Mouse (Mus musculus): ENCODE data around the gene Cpt1c. TPM values are rescaled to one million over a fixed set of nuclear protein-coding genes. Genes with fewer than 3 reads are reported as not detected.
"Not testable (repeated sequence)": the region's sequence is repeated elsewhere in the genome, so short reads cannot be mapped to it uniquely, and the experiment has no call there.

Gene Cpt1c
- polyA plus RNA-seq (2012; rRNA removed), result 154 and 164 TPM in 2 replicates

DNA sequence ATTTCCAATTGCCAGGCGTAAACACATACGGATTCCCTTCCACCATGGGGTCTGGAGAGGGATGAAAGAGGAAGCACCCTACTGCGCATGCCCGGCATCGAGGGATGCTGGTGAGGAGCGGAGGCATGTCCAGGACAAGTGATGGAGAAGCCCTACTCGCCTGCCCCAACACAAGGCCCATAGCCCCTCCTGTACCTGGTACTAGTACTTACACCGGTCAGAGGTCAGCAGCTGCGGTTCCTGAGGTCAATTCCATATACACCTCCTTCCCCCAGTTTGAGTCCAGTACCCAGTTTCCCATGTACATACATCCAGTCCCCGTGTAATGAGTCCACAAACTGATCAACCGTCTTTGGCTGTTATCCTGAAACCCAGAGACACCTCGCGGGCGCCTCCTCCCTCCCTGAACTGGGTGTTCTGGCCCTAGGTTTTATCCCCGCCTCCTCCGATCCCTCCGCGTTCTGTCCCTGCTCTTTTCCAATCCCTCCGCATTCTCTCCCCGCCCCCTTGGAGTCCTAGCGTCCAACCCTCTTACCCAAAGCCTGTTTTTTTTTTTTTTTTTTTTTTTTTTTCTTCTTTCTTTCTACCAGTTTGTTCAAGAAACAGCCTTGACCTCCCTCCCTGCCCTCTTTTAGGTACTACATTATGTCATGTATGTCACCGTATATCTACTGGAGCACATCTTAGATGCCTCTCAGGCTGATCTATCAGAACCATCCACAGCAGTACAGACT, at the start of gene Cpt1c:
Gene Cpt1c, minus strand, starts transcription at position 469 of the 734 bp plus-strand sequence.
- TF ChIP-seq POLR2A (IDR thresholded peaks at IDR 0.05; ENCODE audit: extremely low read depth, insufficient read depth, low read length) (peak; percentile 94), CTCF (IDR thresholded peaks at IDR 0.05; ENCODE audit: extremely low read depth, insufficient read depth, low read length) (no peak)
- H3K4me1 ChIP-seq (ENCODE audit: control insufficient read depth, insufficient read depth, low read length), result peaks cover 5% of the 10 kb centered on the region

DNA sequence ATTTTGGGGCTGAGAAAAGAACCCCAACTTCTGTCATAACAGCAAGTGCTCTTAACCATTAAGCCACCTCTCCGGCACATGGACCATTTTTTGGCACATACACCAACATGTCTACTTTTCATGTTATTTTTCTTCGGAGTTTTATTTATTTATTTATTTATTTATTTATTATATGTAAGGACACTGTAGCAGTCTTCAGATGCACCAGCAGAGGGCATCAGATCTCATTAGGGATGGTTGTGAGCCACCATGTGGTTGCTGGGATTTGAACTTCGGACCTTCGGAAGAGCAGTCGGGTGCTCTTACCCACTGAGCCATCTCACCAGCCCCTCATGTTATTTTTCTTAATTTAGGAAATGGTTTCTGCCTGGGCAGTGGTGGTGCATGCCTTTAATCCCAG, 49.1 kb upstream of the Cpt1c start:
- H3K4me3 ChIP-seq (ENCODE audit: insufficient read depth, low read length); H3K4me1 ChIP-seq (ENCODE audit: control insufficient read depth, insufficient read depth, low read length); H3K27ac ChIP-seq (ENCODE audit: insufficient read depth, low read length): not testable (repeated sequence)

More for the DNA sequence above, at the start of gene Cpt1c:
- H3K4me3 ChIP-seq (ENCODE audit: insufficient read depth, low read length), result peak within 1 kb of the TSS; percentile 68
- peak within 1 kb of the TSS; percentile 91 for H3K27ac ChIP-seq (ENCODE audit: insufficient read depth, low read length)

DNA sequence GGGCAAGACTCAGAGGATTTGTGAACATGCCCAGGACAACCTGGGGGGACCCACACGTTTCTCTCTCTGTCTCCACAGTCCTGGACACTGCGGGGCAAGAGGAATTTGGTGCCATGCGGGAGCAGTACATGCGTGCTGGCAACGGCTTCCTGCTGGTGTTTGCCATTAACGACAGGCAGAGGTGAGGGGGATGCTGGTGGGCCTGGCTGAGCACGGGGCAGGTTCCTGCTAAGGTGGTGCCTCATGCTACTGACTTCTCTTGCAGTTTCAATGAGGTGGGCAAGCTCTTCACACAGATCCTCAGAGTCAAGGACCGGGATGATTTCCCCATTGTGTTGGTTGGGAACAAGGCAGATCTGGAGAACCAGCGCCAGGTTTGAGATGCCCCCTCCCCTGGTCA, 45.6 kb upstream of the Cpt1c start:
- Histone ChIP-seq H3K4me3 (ENCODE audit: insufficient read depth, low read length) (no peak overlapping the region), H3K27ac (ENCODE audit: insufficient read depth, low read length) (no peak overlapping the region), H3K4me1 (ENCODE audit: control insufficient read depth, insufficient read depth, low read length) (no peaks in the 10 kb centered on the region)
- TF ChIP-seq CTCF (IDR thresholded peaks at IDR 0.05; ENCODE audit: extremely low read depth, insufficient read depth, low read length), result no peak
- no peak for TF ChIP-seq POLR2A (IDR thresholded peaks at IDR 0.05; ENCODE audit: extremely low read depth, insufficient read depth, low read length)

DNA sequence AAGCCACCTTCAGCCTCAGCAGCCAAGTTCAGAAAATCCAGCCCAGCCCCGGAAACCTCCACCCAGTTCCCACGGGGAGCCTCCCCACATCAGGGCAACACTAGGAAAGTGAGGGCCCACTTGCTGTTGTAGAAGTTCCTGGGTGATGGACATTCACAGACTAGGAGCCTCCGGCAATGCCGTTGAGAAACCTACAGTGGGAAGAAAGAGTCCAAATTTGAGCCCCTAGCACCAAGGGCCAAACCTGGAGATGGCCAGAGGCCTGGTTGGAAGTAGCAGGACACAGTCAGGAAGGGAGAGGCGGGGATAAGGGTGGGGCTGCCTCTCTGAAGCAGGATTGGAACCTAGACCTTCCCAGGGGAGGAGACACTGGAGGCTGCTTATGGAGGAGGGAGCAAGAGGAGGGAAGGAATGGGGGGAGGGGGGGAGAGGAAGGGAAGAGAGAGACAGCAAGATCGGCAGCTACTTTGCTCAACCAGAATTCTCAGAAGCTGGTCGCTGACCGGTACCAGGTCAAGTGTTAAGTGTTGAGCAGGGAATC, 44.5 kb upstream of the Cpt1c start:
- Histone ChIP-seq H3K4me3 (ENCODE audit: insufficient read depth, low read length) (peak overlapping the region; percentile 21), H3K4me1 (ENCODE audit: control insufficient read depth, insufficient read depth, low read length) (no peaks in the 10 kb centered on the region; the same call in 1 of the 2 replicates), H3K27ac (ENCODE audit: insufficient read depth, low read length) (peak overlapping the region; percentile 48; the same call in 1 of the 2 replicates)
- TF ChIP-seq POLR2A (IDR thresholded peaks at IDR 0.05; ENCODE audit: extremely low read depth, insufficient read depth, low read length), result 0 out of 2 replicates have a peak, but pooled peaks have one; percentile 31
- no peak for TF ChIP-seq CTCF (IDR thresholded peaks at IDR 0.05; ENCODE audit: extremely low read depth, insufficient read depth, low read length)

DNA sequence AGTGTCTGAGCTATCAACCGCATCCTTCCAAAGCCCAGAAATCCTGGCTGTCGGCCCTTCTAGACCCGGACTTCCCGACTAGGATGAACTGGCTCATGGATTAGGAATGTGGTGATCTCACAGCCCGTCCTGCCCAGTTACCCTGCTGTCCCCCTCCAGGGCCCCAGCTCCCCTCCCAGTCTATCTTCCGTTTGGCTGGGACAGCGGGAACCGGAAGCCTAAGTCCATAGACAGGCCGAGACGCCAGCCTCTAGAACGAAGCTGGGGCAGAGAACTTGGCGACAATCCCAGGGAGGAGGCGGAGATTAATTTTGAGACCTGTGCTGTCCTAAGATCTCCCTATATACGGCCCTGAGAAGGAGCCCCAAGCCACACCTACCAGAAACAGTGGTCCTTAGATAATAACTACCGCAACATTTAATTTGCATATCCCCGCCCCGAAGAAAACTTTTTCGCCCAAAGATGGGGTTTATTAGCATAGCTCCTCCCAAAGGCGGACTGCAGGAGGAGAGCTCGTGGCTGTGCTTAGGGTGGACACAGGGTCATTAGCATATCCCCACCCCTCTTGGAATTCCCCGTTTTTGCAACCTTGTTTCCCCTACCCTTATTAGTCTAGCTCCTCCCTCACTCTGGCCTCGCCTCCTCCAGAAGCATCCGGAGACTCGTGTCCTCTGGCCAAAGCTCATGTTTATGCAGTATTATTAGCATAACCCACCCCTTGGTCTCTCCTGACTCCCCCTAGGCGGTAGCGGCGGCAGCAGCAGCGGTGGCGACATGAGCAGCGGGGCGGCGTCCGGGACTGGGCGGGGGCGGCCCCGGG, 42.8 kb upstream of the Cpt1c start, which contains the start of gene Rras:
Gene Rras, plus strand, starts transcription at position 720 of the 820 bp plus-strand sequence.
- H3K4me3 ChIP-seq (ENCODE audit: insufficient read depth, low read length), result peak within 1 kb of the TSS; percentile 21
- peak; percentile 15; the same call in 1 of the 2 replicates for TF ChIP-seq POLR2A (IDR thresholded peaks at IDR 0.05; ENCODE audit: extremely low read depth, insufficient read depth, low read length)
- no peak for TF ChIP-seq CTCF (IDR thresholded peaks at IDR 0.05; ENCODE audit: extremely low read depth, insufficient read depth, low read length)
- H3K4me1 ChIP-seq (ENCODE audit: control insufficient read depth, insufficient read depth, low read length), result no peaks in the 10 kb centered on the region; the same call in 1 of the 2 replicates
- peak within 1 kb of the TSS; percentile 88 for H3K27ac ChIP-seq (ENCODE audit: insufficient read depth, low read length)

DNA sequence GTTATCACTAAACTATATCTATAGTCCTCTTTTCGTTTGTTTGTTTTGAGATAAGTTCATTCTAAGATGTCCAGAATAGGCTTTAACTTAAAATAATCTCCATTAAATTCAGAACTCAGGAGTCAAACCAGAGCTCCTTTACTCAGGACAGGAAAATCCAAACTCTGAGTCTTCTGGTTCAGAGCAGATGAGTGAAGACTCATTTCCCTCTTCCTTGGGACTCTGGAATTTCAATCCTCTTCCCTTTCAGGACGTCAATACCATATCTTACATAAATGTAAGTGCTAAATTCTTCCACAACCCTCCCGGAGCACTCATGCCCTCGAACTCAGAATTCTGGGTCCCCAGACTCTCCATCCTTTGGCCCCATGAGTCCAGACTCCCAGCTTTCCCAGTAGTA, 42.1 kb upstream of the Cpt1c start:
- TF ChIP-seq CTCF (IDR thresholded peaks at IDR 0.05; ENCODE audit: extremely low read depth, insufficient read depth, low read length) (no peak), POLR2A (IDR thresholded peaks at IDR 0.05; ENCODE audit: extremely low read depth, insufficient read depth, low read length) (no peak)
- Histone ChIP-seq H3K4me1 (ENCODE audit: control insufficient read depth, insufficient read depth, low read length) (no peaks in the 10 kb centered on the region; the same call in 1 of the 2 replicates), H3K4me3 (ENCODE audit: insufficient read depth, low read length) (peak overlapping the region; percentile 21), H3K27ac (ENCODE audit: insufficient read depth, low read length) (peak overlapping the region; percentile 88)

DNA sequence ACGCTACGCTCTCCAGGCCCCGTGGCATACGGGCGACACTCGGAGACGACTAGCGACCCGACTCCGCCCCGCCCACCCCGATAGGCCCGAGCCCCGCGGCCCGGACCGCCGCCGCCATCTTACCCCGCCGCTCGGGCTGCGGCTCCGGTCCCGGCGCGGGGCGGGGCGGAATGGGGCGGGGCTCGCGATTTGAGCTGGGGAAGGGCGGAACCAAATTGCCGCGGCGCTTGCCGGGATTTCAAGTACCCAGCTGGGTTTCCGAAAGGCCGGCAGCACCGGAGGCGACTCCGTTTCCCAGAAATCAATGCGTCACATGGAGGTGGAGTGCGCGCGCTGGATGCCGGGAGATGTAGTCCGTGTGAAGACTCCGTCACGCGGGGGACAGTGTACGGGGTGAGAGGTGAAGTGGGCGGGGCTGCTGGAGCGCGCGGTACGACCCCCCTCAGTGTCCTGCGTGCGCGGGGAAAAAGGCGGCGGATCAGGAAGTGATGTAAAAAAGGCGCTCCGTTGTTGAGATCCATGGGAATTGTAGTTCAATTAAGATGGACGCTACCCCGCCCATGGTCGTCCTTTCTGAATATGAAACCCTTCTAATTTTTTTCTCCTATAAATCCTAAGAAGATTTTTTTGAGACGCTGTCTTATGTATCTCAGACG, 41.4 kb upstream of the Cpt1c start, which contains the start of gene Scaf1:
Gene Scaf1, minus strand, starts transcription at position 407 of the 656 bp plus-strand sequence.
- H3K4me3 ChIP-seq (ENCODE audit: insufficient read depth, low read length), result peak within 1 kb of the TSS; percentile 92
- TF ChIP-seq CTCF (IDR thresholded peaks at IDR 0.05; ENCODE audit: extremely low read depth, insufficient read depth, low read length), result no peak
- TF ChIP-seq POLR2A (IDR thresholded peaks at IDR 0.05; ENCODE audit: extremely low read depth, insufficient read depth, low read length), result no peak
- H3K4me1 ChIP-seq (ENCODE audit: control insufficient read depth, insufficient read depth, low read length), result no peaks in the 10 kb centered on the region; the same call in 1 of the 2 replicates
- peak within 1 kb of the TSS; percentile 88 for H3K27ac ChIP-seq (ENCODE audit: insufficient read depth, low read length)

DNA sequence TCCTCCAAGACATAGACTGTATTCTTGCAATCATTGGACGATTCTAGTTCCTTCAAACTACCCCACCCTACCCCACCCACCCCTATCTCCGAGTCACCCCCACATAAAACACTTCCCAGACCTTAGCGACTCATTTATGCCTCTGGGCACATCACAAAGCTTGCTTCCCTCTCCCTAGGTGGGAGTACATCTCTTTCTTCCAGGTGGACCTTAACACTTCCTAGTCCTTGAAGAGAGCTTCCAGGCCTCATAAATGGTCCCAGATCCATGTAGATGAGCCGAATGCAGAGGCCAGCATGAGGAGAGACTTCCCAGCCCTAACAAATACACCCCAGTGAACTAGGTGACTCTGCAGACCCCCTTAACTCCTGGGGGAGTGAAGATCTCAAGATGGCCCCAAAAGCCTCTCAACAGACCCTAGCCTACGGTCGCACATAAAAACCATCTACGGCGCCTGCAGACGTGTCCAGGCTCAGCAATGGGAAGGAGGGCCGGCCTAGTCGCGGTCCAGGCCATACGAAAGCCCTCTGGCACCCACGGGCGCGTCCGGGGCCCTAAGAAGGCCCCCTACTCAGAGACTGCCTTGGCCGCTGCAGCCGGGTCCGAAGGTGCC, 40.8 kb upstream of the Cpt1c start:
- Histone ChIP-seq H3K4me3 (ENCODE audit: insufficient read depth, low read length) (peak overlapping the region; percentile 92), H3K27ac (ENCODE audit: insufficient read depth, low read length) (no peak overlapping the region), H3K4me1 (ENCODE audit: control insufficient read depth, insufficient read depth, low read length) (no peaks in the 10 kb centered on the region; the same call in 1 of the 2 replicates)
- no peak for TF ChIP-seq POLR2A (IDR thresholded peaks at IDR 0.05; ENCODE audit: extremely low read depth, insufficient read depth, low read length)
- TF ChIP-seq CTCF (IDR thresholded peaks at IDR 0.05; ENCODE audit: extremely low read depth, insufficient read depth, low read length), result no peak

DNA sequence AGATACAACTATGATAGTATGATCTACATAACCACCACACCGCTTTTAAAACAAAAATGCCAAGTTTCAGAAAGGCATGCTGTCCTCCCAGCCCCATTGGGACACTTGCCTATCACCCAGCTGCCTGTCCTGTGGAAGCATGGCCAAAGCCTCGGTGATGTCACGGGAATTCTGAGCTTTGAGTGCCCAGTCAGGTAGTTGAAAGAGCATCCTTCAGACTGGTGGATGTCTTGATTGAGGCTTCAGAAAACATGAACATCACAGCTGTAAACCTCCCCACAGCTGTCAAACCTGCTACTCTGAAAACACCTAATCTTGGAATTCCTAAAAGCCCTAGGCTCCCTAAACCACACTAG, 39.4 kb upstream of the Cpt1c start:
- H3K27ac ChIP-seq (ENCODE audit: insufficient read depth, low read length), result no peak overlapping the region
- H3K4me3 ChIP-seq (ENCODE audit: insufficient read depth, low read length), result no peak overlapping the region
- H3K4me1 ChIP-seq (ENCODE audit: control insufficient read depth, insufficient read depth, low read length), result no peaks in the 10 kb centered on the region; the same call in 1 of the 2 replicates
- no peak for TF ChIP-seq CTCF (IDR thresholded peaks at IDR 0.05; ENCODE audit: extremely low read depth, insufficient read depth, low read length)
- no peak for TF ChIP-seq POLR2A (IDR thresholded peaks at IDR 0.05; ENCODE audit: extremely low read depth, insufficient read depth, low read length)
